Mouse (Mus musculus): ENCODE results near the gene Acsf3. TPM values are rescaled to one million over a fixed set of nuclear protein-coding genes. Genes with fewer than 3 reads are reported as not detected.

The Acsf3 gene
- polyA plus RNA-seq, 1 experiment: 5.4 TPM

DNA sequence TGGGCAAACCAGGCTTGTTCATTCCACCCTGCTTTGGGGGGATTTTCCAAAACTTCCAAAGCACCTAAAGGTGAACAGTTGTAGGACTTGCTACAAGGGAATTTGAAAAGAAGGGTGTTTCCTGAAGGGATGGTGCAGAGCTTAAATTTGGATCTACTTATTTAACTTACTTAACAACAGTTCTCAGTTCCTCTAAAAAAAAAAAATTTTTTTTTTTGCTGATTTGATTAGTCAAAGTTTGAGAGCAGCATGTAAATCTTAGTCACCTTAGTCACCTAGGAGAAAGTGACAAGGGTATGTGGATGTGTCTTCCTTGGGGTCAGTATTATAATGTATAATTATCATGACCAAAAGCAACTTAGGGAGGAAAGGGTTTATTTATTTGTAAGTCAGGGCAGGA, 16.7 kb upstream of the Acsf3 start:
- Histone ChIP-seq H3K27ac (ENCODE audit: insufficient read depth, low read length) (no peak overlapping the region), H3K4me3 (ENCODE audit: insufficient read depth, low read length) (no peak overlapping the region), H3K4me1 (ENCODE audit: control insufficient read depth, insufficient read depth, low read length) (no peaks in the 10 kb centered on the region)
- TF ChIP-seq CTCF (IDR thresholded peaks at IDR 0.05; ENCODE audit: borderline replicate concordance, insufficient read depth, low read length): no peak
- TF ChIP-seq POLR2A (IDR thresholded peaks at IDR 0.05; ENCODE audit: low read depth, low read length): no peak

- Histone ChIP-seq H3K4me1 (ENCODE audit: control insufficient read depth, insufficient read depth, low read length) (no peaks in the 10 kb centered on the region), H3K27ac (ENCODE audit: insufficient read depth, low read length) (no peak overlapping the region), H3K4me3 (ENCODE audit: insufficient read depth, low read length) (no peak overlapping the region)
- no peak for TF ChIP-seq CTCF (IDR thresholded peaks at IDR 0.05; ENCODE audit: borderline replicate concordance, insufficient read depth, low read length)
- TF ChIP-seq POLR2A (IDR thresholded peaks at IDR 0.05; ENCODE audit: low read depth, low read length): no peak
These were observed 15.2 kb upstream of the Acsf3 start for GRCm38 (mm10) chr8:122760116-122760515.

DNA sequence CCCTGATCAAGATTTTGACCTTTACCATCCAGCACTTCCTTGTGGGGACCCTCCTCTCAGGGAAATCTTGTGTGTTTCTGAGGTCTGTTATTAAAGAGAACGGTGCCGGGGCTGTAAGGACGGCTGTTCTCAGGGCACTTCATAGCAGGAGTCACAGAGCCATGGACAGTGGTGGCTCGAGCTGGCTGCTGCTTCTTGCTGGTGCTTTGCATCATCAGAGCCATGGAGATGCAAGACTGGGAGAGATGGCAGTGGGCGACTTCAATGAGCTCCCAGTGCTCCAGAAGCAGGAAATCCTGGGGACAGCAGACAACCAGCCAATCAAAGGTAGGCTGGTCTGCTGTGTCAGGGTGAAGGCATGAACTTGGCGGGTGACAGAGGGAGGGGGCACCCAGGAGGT, 14.2 kb upstream of the Acsf3 start:
- H3K27ac ChIP-seq (ENCODE audit: insufficient read depth, low read length): no peak overlapping the region
- H3K4me3 ChIP-seq (ENCODE audit: insufficient read depth, low read length): no peak overlapping the region
- no peaks in the 10 kb centered on the region for H3K4me1 ChIP-seq (ENCODE audit: control insufficient read depth, insufficient read depth, low read length)
- TF ChIP-seq POLR2A (IDR thresholded peaks at IDR 0.05; ENCODE audit: low read depth, low read length) (no peak), CTCF (IDR thresholded peaks at IDR 0.05; ENCODE audit: borderline replicate concordance, insufficient read depth, low read length) (no peak)

DNA sequence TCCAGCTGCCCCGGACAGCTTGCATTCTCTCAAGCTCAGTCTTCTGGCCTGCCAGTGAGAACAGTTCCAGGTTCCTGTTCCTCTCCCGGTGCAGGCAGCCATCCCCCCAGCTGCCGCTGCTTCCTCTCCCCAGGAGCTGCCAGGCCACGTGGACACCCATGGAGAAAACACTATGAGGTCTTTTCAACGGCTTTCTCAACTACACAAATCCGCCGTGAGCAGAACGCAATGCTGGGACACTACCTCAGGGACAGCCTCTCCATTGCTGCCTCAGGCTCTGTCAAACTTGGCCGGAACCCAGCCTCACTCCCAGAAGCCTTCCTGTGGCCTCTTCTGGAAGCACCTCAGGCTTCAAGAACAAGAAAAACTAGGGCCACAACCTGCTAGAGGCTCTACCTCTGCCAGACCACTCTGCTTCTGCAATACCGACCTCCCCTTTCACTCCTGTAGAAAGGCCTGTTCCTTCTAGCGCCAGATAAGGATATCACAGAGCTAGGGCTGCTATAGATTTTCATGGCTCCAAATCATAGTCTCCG, 12.5 kb upstream of the Acsf3 start:
- Histone ChIP-seq H3K4me3 (ENCODE audit: insufficient read depth, low read length) (no peak overlapping the region), H3K4me1 (ENCODE audit: control insufficient read depth, insufficient read depth, low read length) (no peaks in the 10 kb centered on the region), H3K27ac (ENCODE audit: insufficient read depth, low read length) (no peak overlapping the region)
- no peak for TF ChIP-seq POLR2A (IDR thresholded peaks at IDR 0.05; ENCODE audit: low read depth, low read length)
- no peak for TF ChIP-seq CTCF (IDR thresholded peaks at IDR 0.05; ENCODE audit: borderline replicate concordance, insufficient read depth, low read length)

DNA sequence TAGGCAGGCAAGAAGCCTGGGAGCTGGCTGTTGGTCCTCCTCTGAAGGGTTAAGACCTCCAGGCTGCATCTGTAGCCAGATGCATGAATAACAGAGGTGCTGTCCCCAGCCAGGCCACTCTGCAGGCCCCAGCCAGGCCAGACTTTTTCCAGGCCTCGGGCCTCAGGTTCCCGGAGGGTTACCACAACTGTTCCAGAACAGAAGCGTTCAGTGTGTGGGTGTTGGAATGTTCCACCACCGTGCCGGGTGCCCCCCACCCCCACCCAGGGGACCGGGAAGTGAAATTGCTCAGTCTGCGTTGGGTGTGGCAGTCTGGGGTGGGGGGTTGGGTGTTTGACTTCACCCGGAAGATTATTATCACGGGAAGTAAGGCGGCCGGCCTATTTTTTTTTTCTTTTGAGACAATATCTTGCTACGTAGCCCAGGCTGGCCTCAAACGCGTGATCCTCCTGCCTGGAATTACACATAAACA, 12.0 kb upstream of the Acsf3 start:
- Histone ChIP-seq H3K4me1 (ENCODE audit: control insufficient read depth, insufficient read depth, low read length) (no peaks in the 10 kb centered on the region), H3K4me3 (ENCODE audit: insufficient read depth, low read length) (no peak overlapping the region), H3K27ac (ENCODE audit: insufficient read depth, low read length) (no peak overlapping the region)
- TF ChIP-seq CTCF (IDR thresholded peaks at IDR 0.05; ENCODE audit: borderline replicate concordance, insufficient read depth, low read length) (no peak), POLR2A (IDR thresholded peaks at IDR 0.05; ENCODE audit: low read depth, low read length) (no peak)

DNA sequence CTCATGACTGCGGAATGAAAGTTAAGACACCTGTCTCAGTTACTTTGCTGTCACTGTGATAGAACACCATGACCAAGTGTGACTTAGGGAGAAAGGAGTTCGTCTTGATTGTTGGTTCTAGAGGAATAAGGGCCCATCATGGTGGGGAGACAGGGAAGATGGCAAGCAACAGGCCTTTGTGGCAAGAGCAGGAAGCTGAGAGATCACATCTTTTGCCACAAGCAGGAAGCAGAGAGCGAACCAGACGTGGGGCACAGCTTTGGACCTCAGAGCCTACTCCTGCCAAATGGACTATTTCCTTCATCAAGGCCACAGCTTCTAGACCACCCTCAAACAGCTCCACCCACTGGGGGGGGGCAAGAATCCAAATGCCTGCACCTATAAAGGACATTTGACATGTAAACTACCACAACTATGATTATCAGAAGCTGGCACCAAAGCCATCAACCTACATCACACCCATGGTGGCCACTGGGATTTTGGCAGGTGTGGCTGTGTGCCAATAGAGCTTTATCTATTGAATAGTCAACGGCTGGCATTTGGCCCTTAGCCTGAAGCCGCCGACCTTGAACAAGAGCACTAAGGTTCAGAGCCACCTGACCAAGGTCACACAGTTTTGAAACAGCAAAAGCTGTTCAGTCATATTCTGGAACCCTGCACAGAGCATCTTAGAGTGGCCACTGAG, 10.4 kb upstream of the Acsf3 start:
- no peaks in the 10 kb centered on the region for H3K4me1 ChIP-seq (ENCODE audit: control insufficient read depth, insufficient read depth, low read length)
- TF ChIP-seq CTCF (IDR thresholded peaks at IDR 0.05; ENCODE audit: borderline replicate concordance, insufficient read depth, low read length) (no peak), POLR2A (IDR thresholded peaks at IDR 0.05; ENCODE audit: low read depth, low read length) (no peak)
- H3K4me3 ChIP-seq (ENCODE audit: insufficient read depth, low read length): no peak overlapping the region
- no peak overlapping the region for H3K27ac ChIP-seq (ENCODE audit: insufficient read depth, low read length)

- TF ChIP-seq POLR2A (IDR thresholded peaks at IDR 0.05; ENCODE audit: low read depth, low read length) (no peak), CTCF (IDR thresholded peaks at IDR 0.05; ENCODE audit: borderline replicate concordance, insufficient read depth, low read length) (no peak)
These were observed 9.1 kb upstream of the Acsf3 start for GRCm38 (mm10) chr8:122766189-122766588.

DNA sequence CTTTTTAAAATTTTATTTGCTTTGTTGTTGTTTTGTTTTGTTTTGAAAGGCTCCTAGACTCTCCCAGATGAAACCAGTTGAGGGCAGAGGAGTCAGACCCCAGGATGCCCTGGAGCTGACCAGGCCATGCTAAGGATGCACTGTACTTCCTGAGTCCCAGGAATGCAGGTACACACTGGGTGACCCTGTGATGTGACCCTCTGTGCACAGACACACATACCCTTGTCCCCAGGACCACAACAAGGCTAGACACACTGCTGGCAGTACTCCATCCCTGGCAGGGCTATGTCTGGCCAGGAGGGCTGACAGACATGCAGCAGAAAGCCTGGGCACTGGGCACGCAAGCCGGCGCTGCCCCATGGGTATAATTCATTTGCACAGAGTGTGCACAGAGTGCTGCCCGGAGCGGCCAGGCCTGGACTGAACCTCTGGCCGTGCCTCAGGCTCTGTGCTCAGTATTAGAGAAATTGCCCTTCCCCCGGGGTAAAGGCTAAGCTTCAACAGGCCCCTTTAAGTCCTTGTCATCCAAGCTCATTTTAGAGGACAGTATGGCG, 8.6 kb upstream of the Acsf3 start:
- TF ChIP-seq POLR2A (IDR thresholded peaks at IDR 0.05; ENCODE audit: low read depth, low read length): no peak
- no peak for TF ChIP-seq CTCF (IDR thresholded peaks at IDR 0.05; ENCODE audit: borderline replicate concordance, insufficient read depth, low read length)
- no peak overlapping the region for H3K4me3 ChIP-seq (ENCODE audit: insufficient read depth, low read length)
- H3K4me1 ChIP-seq (ENCODE audit: control insufficient read depth, insufficient read depth, low read length): no peaks in the 10 kb centered on the region
- no peak overlapping the region for H3K27ac ChIP-seq (ENCODE audit: insufficient read depth, low read length)

More at GRCm38 (mm10) chr8:122766189-122766588, 9.1 kb upstream of the Acsf3 start:
- Histone ChIP-seq H3K27ac (ENCODE audit: insufficient read depth, low read length) (no peak overlapping the region), H3K4me3 (ENCODE audit: insufficient read depth, low read length) (no peak overlapping the region), H3K4me1 (ENCODE audit: control insufficient read depth, insufficient read depth, low read length) (no peaks in the 10 kb centered on the region)

DNA sequence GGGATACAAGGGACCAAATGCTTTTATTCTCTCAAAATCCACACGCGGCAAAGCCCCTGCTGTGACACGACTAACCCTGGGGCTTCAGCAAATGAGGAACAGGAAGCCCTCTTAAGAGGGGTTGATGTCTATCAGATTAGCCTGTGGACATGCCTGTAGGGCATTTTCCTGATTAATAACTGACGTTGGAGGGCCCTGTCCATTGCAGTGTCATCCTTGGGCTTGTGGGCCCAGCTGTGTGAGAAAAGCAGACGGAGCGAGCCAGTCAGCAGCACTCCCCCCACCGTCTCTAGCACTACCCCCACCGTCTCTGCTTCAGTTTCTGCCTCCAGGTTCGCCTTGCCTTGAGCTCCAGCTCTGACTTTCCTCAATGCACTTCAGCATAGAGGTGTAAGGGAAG, 8.1 kb upstream of the Acsf3 start:
- Histone ChIP-seq H3K4me1 (ENCODE audit: control insufficient read depth, insufficient read depth, low read length) (no peaks in the 10 kb centered on the region), H3K27ac (ENCODE audit: insufficient read depth, low read length) (no peak overlapping the region), H3K4me3 (ENCODE audit: insufficient read depth, low read length) (no peak overlapping the region)
- TF ChIP-seq CTCF (IDR thresholded peaks at IDR 0.05; ENCODE audit: borderline replicate concordance, insufficient read depth, low read length) (no peak), POLR2A (IDR thresholded peaks at IDR 0.05; ENCODE audit: low read depth, low read length) (no peak)
